Mouse (Mus musculus) urinary bladder, postnatal 14 days (tissue): Measurements from ENCODE around the gene Ttc21a.
A peak's percentile ranks its signal among the peaks of the same experiment; 100 is the strongest.

Source experiments
- DNase-seq: peaks from one replicate; pipeline ENCODE4 v3.0.0; 2021; ENCODE audit warnings: low spot score

Ttc21a gene

DNA sequence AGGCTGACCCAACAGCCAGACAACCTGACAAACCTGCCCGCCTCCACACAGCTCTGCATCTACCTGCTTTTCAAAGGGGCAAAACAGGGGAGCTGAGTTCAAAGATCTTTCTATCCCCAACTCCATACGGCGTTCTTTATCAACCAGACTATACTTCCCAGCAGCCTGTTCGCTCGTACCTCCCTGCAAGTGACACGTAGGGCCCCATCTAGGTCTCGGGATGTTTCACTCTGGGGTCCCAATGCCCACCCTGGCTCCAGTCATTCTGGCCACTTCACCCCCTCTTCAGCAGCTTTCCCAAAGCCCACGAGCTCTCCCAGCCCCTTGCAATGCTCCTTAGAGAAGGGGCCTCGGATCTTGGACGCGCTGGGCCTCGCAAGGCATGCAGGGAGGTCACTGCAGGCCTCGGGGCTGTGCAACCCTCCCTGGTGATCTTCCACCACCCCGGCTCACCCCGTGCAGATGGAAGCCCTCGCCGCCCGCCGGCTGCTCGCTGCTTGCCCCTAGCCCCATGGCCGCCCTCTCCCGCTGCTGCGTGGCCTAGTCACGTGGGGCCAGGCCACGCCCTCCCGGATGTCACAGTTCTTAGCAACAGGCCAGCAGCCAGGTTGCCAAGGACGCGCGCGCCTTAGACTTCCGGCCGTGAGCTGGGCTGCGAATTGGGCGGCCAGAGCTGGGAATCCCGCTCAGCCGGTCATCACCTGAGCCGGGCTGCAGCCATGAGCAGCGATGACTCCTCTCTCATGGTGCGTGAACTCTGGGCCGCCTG is at the start of gene Ttc21a, which contains the start of gene Gorasp1:
Gene Ttc21a (plus strand): TSS at position 602 of the 769 bp plus-strand sequence.
Gene Gorasp1 (minus strand): TSS at position 561 of the 769 bp plus-strand sequence.
- peak; percentile 97 for DNase-seq

DNA sequence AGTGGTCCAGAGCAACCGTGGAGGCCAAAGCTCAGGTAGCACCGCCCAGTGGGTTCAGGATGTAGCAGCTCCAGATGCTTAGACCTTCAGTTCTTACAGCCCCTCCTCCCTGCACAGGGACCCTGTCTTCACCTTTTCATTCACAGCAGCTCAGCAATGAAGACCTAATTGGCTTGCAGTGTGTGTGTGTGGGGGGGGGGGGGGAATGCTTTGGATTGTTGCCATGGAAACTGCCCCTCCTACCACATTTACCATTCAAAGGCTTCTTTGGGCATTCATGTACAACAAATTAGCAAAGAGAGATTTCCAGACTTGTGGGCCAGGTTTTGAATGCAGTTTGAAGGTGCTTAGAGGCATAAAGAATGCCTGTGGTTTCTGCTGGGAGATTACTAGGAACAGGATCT is 48.6 kb upstream of the Ttc21a start:
- no peak for DNase-seq

- no peak for DNase-seq
These were observed 48.0 kb upstream of the Ttc21a start for GRCm38 (mm10) chr9:119889446-119889845.

- DNase-seq, result no peak
These were observed 46.7 kb upstream of the Ttc21a start for GRCm38 (mm10) chr9:119890692-119891091.

DNA sequence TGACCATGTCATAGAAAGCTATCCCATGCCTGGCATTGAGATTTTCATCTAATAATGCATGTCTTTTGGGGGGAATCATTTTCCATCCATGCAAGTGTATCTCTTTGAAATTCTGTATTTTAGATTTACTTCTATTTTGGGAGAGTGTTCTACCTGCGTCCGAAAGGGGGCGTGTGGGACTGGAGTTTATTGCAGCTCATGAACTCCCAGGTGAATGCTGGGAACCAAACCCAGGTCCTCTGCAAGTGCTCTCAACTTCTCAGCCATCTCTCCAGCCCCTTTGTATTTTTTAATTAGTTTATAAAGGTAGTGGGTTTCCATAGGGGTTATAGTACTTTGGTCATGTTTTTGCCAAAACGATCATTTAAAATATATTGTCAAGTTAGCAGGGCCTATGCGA is 43.5 kb upstream of the Ttc21a start:
- no peak for DNase-seq

DNA sequence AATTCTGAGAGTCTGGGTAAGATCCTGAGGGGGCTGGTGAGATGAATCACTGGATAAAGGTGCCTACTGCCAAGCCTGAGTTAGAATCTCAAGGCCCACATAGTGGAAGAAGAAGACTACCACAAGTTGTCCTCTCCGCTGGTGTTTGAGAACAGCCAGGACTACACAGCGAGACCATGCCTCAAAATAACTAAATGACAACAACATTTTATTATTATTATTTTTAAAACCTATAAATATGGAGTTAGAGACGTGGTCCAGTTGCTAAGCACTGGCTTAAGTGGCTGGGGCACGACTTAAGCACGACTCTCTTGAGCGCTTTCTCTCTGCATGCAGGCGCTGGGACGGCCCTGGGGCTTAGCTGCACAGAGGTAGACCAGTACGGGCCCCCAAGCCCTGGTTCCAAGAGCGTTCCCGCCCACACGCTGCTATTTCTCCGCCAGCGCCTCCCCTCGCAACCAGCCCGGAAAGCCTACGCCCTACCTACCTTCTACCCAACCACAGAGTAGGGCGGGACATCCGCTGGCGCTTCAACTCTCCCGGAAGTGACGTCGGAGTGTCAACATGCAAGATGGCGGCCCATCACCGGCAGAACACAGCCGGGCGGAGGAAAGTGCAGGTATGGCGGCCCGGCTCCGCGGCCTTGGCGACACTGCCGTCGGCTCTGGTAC is 42.9 kb upstream of the Ttc21a start, which contains the start of gene Wdr48:
Gene Wdr48 (plus strand): TSS at position 540 of the 671 bp plus-strand sequence.
- peak; percentile 98 for DNase-seq

DNA sequence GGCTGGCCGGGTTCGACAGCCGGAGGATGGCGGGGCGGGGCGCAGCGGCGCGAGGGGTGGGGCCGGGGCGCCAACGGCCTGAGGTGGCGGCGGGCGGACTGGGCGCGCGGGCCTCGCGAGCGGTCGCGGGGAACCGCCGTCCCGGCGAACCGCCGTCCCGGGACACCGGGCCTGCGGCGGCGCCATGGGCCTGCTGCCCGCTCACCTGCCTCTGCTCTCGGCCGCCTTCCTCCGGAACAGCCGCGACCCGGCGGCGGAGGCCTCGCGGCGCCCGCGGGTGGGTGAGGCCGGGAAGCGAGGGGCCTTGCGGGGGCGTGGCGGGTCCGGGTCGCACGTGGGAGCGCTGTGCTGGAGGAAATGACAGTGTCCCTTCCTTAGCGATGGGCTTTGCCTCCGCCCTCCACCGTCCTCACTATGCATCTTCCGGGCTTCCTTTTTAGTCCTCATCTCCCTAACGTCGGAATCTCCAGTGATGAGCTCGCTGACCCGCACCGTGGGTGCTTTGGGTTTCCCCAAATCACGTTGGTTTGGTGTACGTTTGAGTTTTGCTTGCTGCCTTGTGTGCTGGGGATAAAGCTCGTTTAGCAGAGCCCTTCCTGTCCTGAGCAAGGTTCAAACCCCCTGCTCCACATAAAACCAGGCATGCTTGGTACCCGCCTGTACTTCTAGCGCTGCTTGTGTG is 42.2 kb upstream of the Ttc21a start:
- DNase-seq, result peak; percentile 22

DNA sequence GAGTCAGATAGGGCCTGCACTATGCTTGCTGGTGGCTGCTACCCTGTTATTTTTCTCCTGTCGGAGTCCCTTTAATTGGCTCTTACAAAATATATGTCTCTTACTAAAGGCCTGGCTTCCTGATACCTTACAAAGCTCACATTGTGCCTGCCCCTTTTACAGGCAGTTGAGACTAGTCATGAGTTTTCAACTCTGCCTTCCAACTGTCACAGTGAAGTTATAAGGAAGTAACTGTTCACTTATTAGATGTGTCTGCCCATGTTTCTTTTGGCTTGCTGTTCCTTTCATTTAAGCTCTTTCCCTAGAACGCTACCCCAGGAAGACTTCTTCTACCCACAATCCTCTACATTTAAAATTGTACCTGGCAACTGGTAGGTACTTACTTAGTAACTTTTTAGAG is 38.0 kb upstream of the Ttc21a start:
- DNase-seq, result no peak

DNA sequence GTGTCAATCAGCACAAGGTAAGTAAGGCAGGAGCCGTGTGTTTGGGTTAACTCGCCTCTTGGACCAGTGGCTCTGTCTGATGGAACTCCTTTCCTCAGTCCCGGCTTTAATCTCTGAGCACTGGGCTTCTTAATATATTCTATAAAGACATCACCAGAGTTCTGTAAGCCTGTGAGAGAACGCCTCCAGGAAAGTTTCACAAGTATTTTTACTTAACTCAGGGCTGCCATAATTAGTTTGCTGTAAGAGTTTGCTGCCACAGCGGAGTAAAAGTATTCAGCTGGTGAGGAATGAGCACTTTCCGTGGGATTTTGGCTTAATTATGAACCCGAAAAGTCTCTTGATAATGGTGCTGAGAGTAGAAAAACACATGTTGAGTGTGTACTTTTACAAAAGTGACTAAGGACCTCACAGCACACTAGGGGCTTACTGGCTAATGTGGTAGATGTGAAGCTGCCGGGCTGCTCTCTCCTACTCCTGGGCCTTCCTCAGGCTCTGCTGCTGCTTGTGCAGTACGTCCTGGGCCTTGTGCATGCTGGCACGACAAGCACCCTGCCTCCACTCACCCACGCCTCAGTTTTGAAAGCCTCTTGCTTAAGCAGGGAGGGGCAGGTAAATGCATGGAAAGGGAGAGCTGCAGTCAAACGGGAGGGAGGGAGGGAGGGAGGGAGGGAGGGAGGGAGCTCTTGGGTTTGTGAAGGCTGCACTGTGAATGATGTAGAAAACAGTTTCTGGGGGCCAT is 34.8 kb upstream of the Ttc21a start:
- no peak for DNase-seq

DNA sequence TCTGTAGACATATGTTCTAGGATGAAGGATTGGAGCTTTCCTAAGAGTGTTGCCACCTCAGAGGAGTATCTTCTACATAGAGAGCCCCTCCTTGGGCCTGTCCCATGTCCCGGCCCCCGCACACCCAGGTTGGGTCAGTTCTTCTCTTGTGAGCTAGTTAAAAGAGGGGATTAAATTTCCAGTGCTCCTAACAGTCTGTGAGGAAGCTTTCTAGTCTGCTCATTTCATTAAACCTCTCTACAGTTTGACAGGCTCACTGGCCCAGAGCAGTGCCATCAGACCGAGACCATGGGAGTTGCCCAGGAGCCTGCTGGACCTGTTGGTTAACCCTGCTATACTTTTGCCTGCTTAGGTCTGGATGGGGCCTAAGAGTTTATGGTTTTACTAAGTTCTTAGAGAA is 28.7 kb upstream of the Ttc21a start:
- DNase-seq, result no peak

DNA sequence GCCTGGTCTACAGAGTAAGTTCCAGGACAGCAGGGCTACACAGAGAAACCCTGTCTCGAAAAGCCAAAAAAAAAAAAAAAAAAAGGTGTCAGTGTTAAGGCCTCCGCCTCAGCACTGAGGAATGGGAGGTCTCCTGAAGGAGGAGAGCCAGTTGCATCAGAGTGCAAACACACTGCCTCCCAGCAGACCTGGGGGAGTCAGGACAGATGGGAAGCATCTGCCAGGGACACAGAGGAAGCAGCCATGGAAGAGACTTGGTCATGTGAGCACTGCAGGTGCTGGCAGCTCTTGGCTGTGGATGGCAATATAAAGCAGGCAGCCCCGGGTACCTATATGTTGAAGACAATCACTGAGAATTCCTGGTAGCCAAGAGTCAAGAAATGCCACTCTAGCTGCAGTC is 27.5 kb upstream of the Ttc21a start:
- no peak for DNase-seq

DNA sequence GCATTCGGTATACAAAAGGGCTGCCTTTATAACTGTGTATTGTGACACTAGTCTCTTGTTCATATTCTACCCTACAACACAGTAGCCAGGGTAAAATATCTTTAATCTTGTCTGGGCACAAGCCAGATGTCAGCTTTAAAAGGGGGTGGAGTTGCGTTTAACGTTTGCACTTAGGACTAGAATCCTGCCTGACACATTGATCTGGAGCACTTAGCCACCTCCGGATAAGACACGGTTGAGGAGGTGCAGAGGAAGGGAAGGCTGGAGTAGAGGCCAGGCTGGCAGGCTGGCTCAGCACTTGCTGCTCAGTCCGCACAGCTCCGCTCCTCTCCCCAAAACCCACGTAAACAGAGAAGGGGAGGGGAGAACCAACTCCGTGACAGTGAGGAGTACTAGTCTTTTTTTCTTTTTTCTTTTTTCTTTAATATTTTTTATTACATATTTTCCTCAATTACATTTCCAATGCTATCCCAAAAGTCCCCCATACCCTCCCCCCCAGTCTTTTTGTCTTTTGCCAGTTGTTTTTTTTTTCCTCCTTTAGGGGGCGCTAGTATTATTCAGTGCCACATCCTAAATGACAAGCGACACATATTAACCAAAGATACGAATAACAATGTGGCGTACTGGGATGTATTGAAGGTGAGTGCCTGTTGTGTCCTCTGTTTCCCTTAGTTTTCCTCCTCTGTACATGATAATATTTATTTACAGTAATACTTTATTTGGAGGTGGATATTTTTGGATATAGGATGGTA is 24.1 kb upstream of the Ttc21a start:
- no peak for DNase-seq

GRCm38 (mm10) chr9:119919858-119920257 is 17.5 kb upstream of the Ttc21a start:
- no peak for DNase-seq

GRCm38 (mm10) chr9:119923462-119923861 is 13.9 kb upstream of the Ttc21a start:
- DNase-seq, result no peak

DNA sequence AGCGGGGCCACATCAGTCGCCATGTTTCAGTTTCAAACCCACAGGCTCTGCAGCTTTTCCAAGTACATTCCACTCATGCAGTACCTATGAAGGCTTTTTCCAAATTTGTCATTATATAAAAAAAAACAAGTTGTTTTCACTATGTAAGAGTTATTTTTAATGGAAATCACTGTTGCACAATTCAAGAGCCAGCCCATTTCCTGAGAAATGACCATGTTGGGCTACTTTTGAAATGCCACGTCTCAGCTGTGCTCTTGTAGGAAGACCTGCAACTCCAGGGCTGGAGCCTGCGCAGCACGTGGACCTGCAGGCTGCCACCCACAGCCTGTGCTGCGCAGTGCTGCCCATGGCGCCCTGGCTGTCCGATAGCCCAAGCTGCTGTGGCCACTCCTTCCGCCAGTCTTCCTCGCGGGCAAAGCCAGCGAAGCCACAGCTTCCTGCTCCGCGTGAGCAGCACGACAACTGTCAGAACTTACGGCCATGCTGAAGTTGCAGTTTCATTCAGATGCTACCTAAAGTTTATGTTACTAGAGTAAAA is 12.2 kb upstream of the Ttc21a start:
- no peak for DNase-seq

DNA sequence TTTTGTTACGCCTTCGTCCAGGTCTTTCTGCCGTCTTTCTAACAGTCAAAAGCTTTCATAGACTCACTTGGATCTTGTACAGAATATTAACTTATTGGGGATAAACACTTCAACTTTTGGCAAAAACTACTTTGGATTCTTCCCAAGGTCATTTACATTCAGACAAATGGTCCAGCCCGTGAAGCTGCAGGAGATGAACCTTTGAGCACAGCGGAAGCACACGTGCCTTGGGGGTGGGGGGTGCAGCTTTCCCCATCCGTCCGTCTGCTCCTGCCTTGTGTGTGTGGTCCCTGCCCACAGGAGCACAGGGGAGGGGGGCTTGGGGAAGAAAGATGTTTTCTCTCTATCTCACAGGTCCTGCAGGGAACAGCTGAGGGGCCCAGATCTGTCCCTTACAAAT is 11.7 kb upstream of the Ttc21a start:
- DNase-seq, result no peak

GRCm38 (mm10) chr9:119926497-119926896 is 10.9 kb upstream of the Ttc21a start:
- no peak for DNase-seq

GRCm38 (mm10) chr9:119932358-119932757 is 5.0 kb upstream of the Ttc21a start:
- peak; percentile 39 for DNase-seq

- DNase-seq, result no peak
These were observed 3.7 kb upstream of the Ttc21a start for GRCm38 (mm10) chr9:119933675-119934074.

GRCm38 (mm10) chr9:119938496-119938895 is 1.1 kb downstream of the Ttc21a start:
- DNase-seq, result no peak

- DNase-seq, result no peak
These were observed 2.2 kb downstream of the Ttc21a start for GRCm38 (mm10) chr9:119939646-119940045.
